7 mouse cellular contexts compared by ENCODE assay signal in genomic region chr11:109610795-109611302, GRCm38 (mm10). TPM values are rescaled to one million over a fixed set of nuclear protein-coding genes. Genes with fewer than 3 reads are reported as not detected.
DNase-seq lines count a peak whose midpoint lies in the region; ATAC-seq and TF ChIP-seq lines count a peak whose summit lies in the region.

No protein-coding gene starts in this region.

- no peaks in the 10 kb centered on the region for H3K27me3 ChIP-seq in lung, embryonic 14.5 days (ENCODE audit: insufficient read depth, low read length)
- H3K27me3 ChIP-seq in embryonic facial prominence, embryonic 13.5 days = no peaks in the 10 kb centered on the region
- H3K27me3 ChIP-seq in limb, embryonic 10.5 days (ENCODE audit: low read depth, poor library complexity, severe bottlenecking) = no peaks in the 10 kb centered on the region
- H3K27me3 ChIP-seq in neural tube, embryonic 15.5 days (replicated peaks) = no peaks in the 10 kb centered on the region

- ATAC-seq in lung, embryonic 14.5 days (ENCODE audit: insufficient read depth) = no peak; the same call in 1 of the 2 replicates
- ATAC-seq in embryonic facial prominence, embryonic 13.5 days (ENCODE audit: insufficient number of reproducible peaks, insufficient read depth, low FRiP score, low TSS enrichment, low read depth) = peak; percentile 44; the same call in 1 of the 2 replicates
- no peak; the same call in 1 of the 2 replicates for ATAC-seq in neural tube, embryonic 15.5 days (ENCODE audit: low FRiP score)

- no peak for DNase-seq in lung, embryonic 14.5 days
- DNase-seq in lung, postnatal 14 days = no peak
- no peak for DNase-seq in limb, embryonic 10.5 days (ENCODE audit: low spot score)
- DNase-seq in urinary bladder, postnatal 14 days (ENCODE audit: low spot score) = no peak
- DNase-seq in adrenal gland, postnatal 25 days = no peak

- peak; percentile 19 for TF ChIP-seq CTCF in lung, embryonic 14.5 days (IDR thresholded peaks at IDR 0.05; ENCODE audit: low read depth)

- no peaks in the 10 kb centered on the region for H3K9me3 ChIP-seq in lung, embryonic 14.5 days (ENCODE audit: low read depth, low read length)
- no peaks in the 10 kb centered on the region for H3K9me3 ChIP-seq in embryonic facial prominence, embryonic 13.5 days
- no peaks in the 10 kb centered on the region for H3K9me3 ChIP-seq in limb, embryonic 10.5 days (replicated peaks)
- H3K9me3 ChIP-seq in neural tube, embryonic 15.5 days (replicated peaks) = no peaks in the 10 kb centered on the region

- WGBS in lung, embryonic 14.5 days = under 1% methylated on average over 26 of the region's 26 CpGs
- 0% methylated on average over 26 of the region's 26 CpGs for WGBS in embryonic facial prominence, embryonic 13.5 days
- under 1% methylated on average over 26 of the region's 26 CpGs for WGBS in limb, embryonic 10.5 days
- under 1% methylated on average over 26 of the region's 26 CpGs for WGBS in neural tube, embryonic 15.5 days

- H3K4me2 ChIP-seq in lung, embryonic 14.5 days = peak overlapping the region; percentile 75
- H3K4me2 ChIP-seq in embryonic facial prominence, embryonic 13.5 days = peak overlapping the region; percentile 82
- H3K4me2 ChIP-seq in neural tube, embryonic 15.5 days = peak overlapping the region; percentile 82

- peak overlapping the region; percentile 76 for H3K4me3 ChIP-seq in lung, embryonic 14.5 days (ENCODE audit: low read depth, low read length)
- H3K4me3 ChIP-seq in embryonic facial prominence, embryonic 13.5 days = peak overlapping the region; percentile 85
- peak overlapping the region; percentile 84 for H3K4me3 ChIP-seq in limb, embryonic 10.5 days
- peak overlapping the region; percentile 83 for H3K4me3 ChIP-seq in neural tube, embryonic 15.5 days (replicated peaks)

- H3K27ac ChIP-seq in lung, embryonic 14.5 days (ENCODE audit: low read depth) = peak overlapping the region; percentile 88
- H3K27ac ChIP-seq in embryonic facial prominence, embryonic 13.5 days = peak overlapping the region; percentile 85
- peak overlapping the region; percentile 93 for H3K27ac ChIP-seq in limb, embryonic 10.5 days
- H3K27ac ChIP-seq in neural tube, embryonic 15.5 days (replicated peaks) = peak overlapping the region; percentile 80

- no peaks in the 10 kb centered on the region for H3K36me3 ChIP-seq in lung, embryonic 14.5 days (ENCODE audit: insufficient read depth)
- H3K36me3 ChIP-seq in embryonic facial prominence, embryonic 13.5 days = no peaks in the 10 kb centered on the region
- no peaks in the 10 kb centered on the region for H3K36me3 ChIP-seq in limb, embryonic 10.5 days
- no peaks in the 10 kb centered on the region for H3K36me3 ChIP-seq in neural tube, embryonic 15.5 days

- H3K9ac ChIP-seq in lung, embryonic 14.5 days = peak overlapping the region; percentile 83
- peak overlapping the region; percentile 91 for H3K9ac ChIP-seq in embryonic facial prominence, embryonic 13.5 days
- peak overlapping the region; percentile 72 for H3K9ac ChIP-seq in neural tube, embryonic 15.5 days (replicated peaks)

- H3K4me1 ChIP-seq in lung, embryonic 14.5 days (ENCODE audit: insufficient read depth) = 0 out of 2 replicates have a peak, but pooled peaks cover 5% of the 10 kb centered on the region
- peaks cover 18% of the 10 kb centered on the region for H3K4me1 ChIP-seq in embryonic facial prominence, embryonic 13.5 days
- peaks cover 29% of the 10 kb centered on the region for H3K4me1 ChIP-seq in limb, embryonic 10.5 days
- H3K4me1 ChIP-seq in neural tube, embryonic 15.5 days = peaks cover 28% of the 10 kb centered on the region

RNA-seq across cellular contexts. Expression of gene Wipi1, which starts 0.9 kb away (rescaled TPM):
- 24.1 and 24.9 TPM in 2 replicates for polyA plus RNA-seq in lung, embryonic 14.5 days (2014; fragmentation: Nextera tagmentation; extraction: Ambion mirVana)
- polyA plus RNA-seq in embryonic facial prominence, embryonic 13.5 days (2015; fragmentation: Nextera tagmentation; extraction: Ambion mirVana) = 53.5 and 55.5 TPM in 2 replicates
- polyA plus RNA-seq in limb, embryonic 10.5 days (2016; fragmentation: Nextera tagmentation; extraction: Ambion mirVana) = 33.3 and 42.3 TPM in 2 replicates
- polyA plus RNA-seq in neural tube, embryonic 15.5 days (2015; fragmentation: Nextera tagmentation; extraction: Ambion mirVana) = 16.7 and 22.5 TPM in 2 replicates
- total RNA-seq in adrenal gland, postnatal 25 days (2021) = 42.7 and 65.8 TPM in 2 replicates

RNA-seq across cellular contexts. Expression of gene Prkar1a, which starts 38.4 kb away (rescaled TPM):
- polyA plus RNA-seq in lung, embryonic 14.5 days (2014; fragmentation: Nextera tagmentation; extraction: Ambion mirVana) = 408 and 411 TPM in 2 replicates
- 324 and 370 TPM in 2 replicates for polyA plus RNA-seq in embryonic facial prominence, embryonic 13.5 days (2015; fragmentation: Nextera tagmentation; extraction: Ambion mirVana)
- polyA plus RNA-seq in limb, embryonic 10.5 days (2016; fragmentation: Nextera tagmentation; extraction: Ambion mirVana) = 290 and 338 TPM in 2 replicates
- 451 and 458 TPM in 2 replicates for polyA plus RNA-seq in neural tube, embryonic 15.5 days (2015; fragmentation: Nextera tagmentation; extraction: Ambion mirVana)
- total RNA-seq in adrenal gland, postnatal 25 days (2021) = 345 and 386 TPM in 2 replicates
